ENCODE assay signal across 25 mouse cellular contexts in genomic region chr7:126435801-126436200, GRCm38 (mm10). TPM values are rescaled to one million over a fixed set of nuclear protein-coding genes. Genes with fewer than 3 reads are reported as not detected.
DNase-seq lines count a peak whose midpoint lies in the region; ATAC-seq and TF ChIP-seq lines count a peak whose summit lies in the region.
"Had no signal": no experiment of that assay in that cellular context is flagged by ENCODE, and none has a peak within 500 bp of the region (broad histone marks: within the 10 kb centered on the region; RNA-seq: fewer than 3 reads in every experiment).

No protein-coding gene starts in this region.

- no peak for ATAC-seq in hindbrain, embryonic 13.5 days (ENCODE audit: low FRiP score)
- ATAC-seq in hindbrain, embryonic 11.5 days (ENCODE audit: low FRiP score): no peak
- ATAC-seq in forebrain, postnatal 0 days: no peak
- ATAC-seq: forebrain, embryonic 14.5 days; forebrain, embryonic 16.5 days had no signal

- H3K4me2 ChIP-seq in hindbrain, embryonic 13.5 days: no peak overlapping the region
- no peak overlapping the region for H3K4me2 ChIP-seq in hindbrain, embryonic 11.5 days (replicated peaks; ENCODE audit: low read depth, low read length)
- no peak overlapping the region for H3K4me2 ChIP-seq in forebrain, postnatal 0 days (ENCODE audit: low read depth)
- H3K4me2 ChIP-seq: embryonic facial prominence, embryonic 12.5 days; embryonic facial prominence, embryonic 15.5 days; forebrain, embryonic 12.5 days had no signal

- intact Hi-C loops in left cerebral cortex, postnatal 14 days (cut with DNase I): no loop called here

- H3K36me3 ChIP-seq in hindbrain, embryonic 13.5 days: peaks cover 39% of the 10 kb centered on the region
- H3K36me3 ChIP-seq in hindbrain, embryonic 11.5 days (ENCODE audit: control insufficient read depth, insufficient read depth, low read length): no peaks in the 10 kb centered on the region
- peaks cover 13% of the 10 kb centered on the region for H3K36me3 ChIP-seq in forebrain, postnatal 0 days (ENCODE audit: insufficient read depth)

- H3K27ac ChIP-seq in hindbrain, embryonic 13.5 days: no peak overlapping the region
- H3K27ac ChIP-seq in hindbrain, embryonic 11.5 days (ENCODE audit: low read depth, low read length): no peak overlapping the region
- no peak overlapping the region for H3K27ac ChIP-seq in forebrain, postnatal 0 days (ENCODE audit: low read depth, low read length)
- H3K27ac ChIP-seq: embryonic facial prominence, embryonic 12.5 days; embryonic facial prominence, embryonic 15.5 days; forebrain, embryonic 10.5 days; forebrain, embryonic 12.5 days had no signal

- no peak for TF ChIP-seq CTCF in forebrain, postnatal 0 days (IDR thresholded peaks at IDR 0.05; ENCODE audit: low read depth)

- no peaks in the 10 kb centered on the region for H3K27me3 ChIP-seq in hindbrain, embryonic 13.5 days
- H3K27me3 ChIP-seq in hindbrain, embryonic 11.5 days (ENCODE audit: control insufficient read depth, insufficient read depth, low read length): no peaks in the 10 kb centered on the region
- no peaks in the 10 kb centered on the region for H3K27me3 ChIP-seq in forebrain, postnatal 0 days (ENCODE audit: insufficient read depth, low read length)
- H3K27me3 ChIP-seq: embryonic facial prominence, embryonic 12.5 days; embryonic facial prominence, embryonic 15.5 days; forebrain, embryonic 12.5 days had no signal

- no peaks in the 10 kb centered on the region for H3K9me3 ChIP-seq in hindbrain, embryonic 13.5 days
- H3K9me3 ChIP-seq in hindbrain, embryonic 11.5 days (ENCODE audit: control insufficient read depth, low read length): no peaks in the 10 kb centered on the region
- no peaks in the 10 kb centered on the region for H3K9me3 ChIP-seq in forebrain, postnatal 0 days (ENCODE audit: low read length)
- H3K9me3 ChIP-seq: embryonic facial prominence, embryonic 12.5 days; embryonic facial prominence, embryonic 15.5 days; forebrain, embryonic 10.5 days; forebrain, embryonic 12.5 days had no signal

- no peak for DNase-seq in hindbrain, embryonic 11.5 days (ENCODE audit: low spot score)
- DNase-seq in ES-CJ7 (ENCODE audit: low read depth, low spot score) (peak; percentile 51), ZHBTc4 (ENCODE audit: low read depth, low spot score) (peak; percentile 46)
- no peak for DNase-seq in forebrain, postnatal 0 days
- no peak for DNase-seq in left cerebral cortex, postnatal 14 days (ENCODE audit: low spot score in 2 of 2)
- DNase-seq: adrenal gland, postnatal 10 days; adrenal gland, postnatal 25 days; cerebellum, adult 11 months; cerebellum, adult 18-20 months; cerebellum, adult 8-10 months; cerebellum, adult 9-11 months; cerebellum, postnatal 14 days; cerebellum, postnatal 36 days; embryo, embryonic 11 days had no signal

- no peak overlapping the region for H3K4me3 ChIP-seq in hindbrain, embryonic 13.5 days
- no peak overlapping the region for H3K4me3 ChIP-seq in hindbrain, embryonic 11.5 days (ENCODE audit: low read depth, low read length)
- H3K4me3 ChIP-seq in forebrain, postnatal 0 days (ENCODE audit: low read depth, low read length): no peak overlapping the region
- H3K4me3 ChIP-seq: embryonic facial prominence, embryonic 12.5 days; embryonic facial prominence, embryonic 15.5 days; erythroblast, embryonic 14.5 days; forebrain, embryonic 10.5 days; forebrain, embryonic 12.5 days had no signal

- H3K9ac ChIP-seq in hindbrain, embryonic 13.5 days: 0 out of 2 replicates have a peak overlapping the region, but pooled peaks have one; percentile 5
- H3K9ac ChIP-seq in hindbrain, embryonic 11.5 days (ENCODE audit: low read depth, low read length): no peak overlapping the region
- H3K9ac ChIP-seq in forebrain, postnatal 0 days: no peak overlapping the region
- H3K9ac ChIP-seq: embryonic facial prominence, embryonic 12.5 days; embryonic facial prominence, embryonic 15.5 days; forebrain, embryonic 12.5 days had no signal

- H3K4me1 ChIP-seq in hindbrain, embryonic 13.5 days (replicated peaks): no peaks in the 10 kb centered on the region
- no peaks in the 10 kb centered on the region for H3K4me1 ChIP-seq in hindbrain, embryonic 11.5 days (replicated peaks; ENCODE audit: control insufficient read depth, insufficient read depth, low read length)
- no peaks in the 10 kb centered on the region for H3K4me1 ChIP-seq in forebrain, postnatal 0 days (ENCODE audit: insufficient read depth)
- H3K4me1 ChIP-seq: embryonic facial prominence, embryonic 12.5 days; embryonic facial prominence, embryonic 15.5 days; forebrain, embryonic 12.5 days had no signal

- WGBS in hindbrain, embryonic 13.5 days: 87% methylated on average over 3 of the region's 3 CpGs
- WGBS in hindbrain, embryonic 11.5 days: 93% methylated on average over 3 of the region's 3 CpGs
- WGBS in forebrain, postnatal 0 days: 81% methylated on average over 3 of the region's 3 CpGs

RNA-seq across cellular contexts. Expression of gene Rabep2, which starts 7.2 kb away (rescaled TPM):
- polyA plus RNA-seq in hindbrain, embryonic 13.5 days (2015; fragmentation: Nextera tagmentation; extraction: Ambion mirVana): 24.3 and 26.8 TPM in 2 replicates
- polyA plus RNA-seq in hindbrain, embryonic 11.5 days (2014; fragmentation: Nextera tagmentation; extraction: Ambion mirVana): 19.5 and 20.2 TPM in 2 replicates
- total RNA-seq in forebrain, postnatal 0 days (2014; rRNA removed): 26.1 and 26.4 TPM in 2 replicates
- 17.3 and 19.3 TPM in 2 replicates for polyA plus RNA-seq in forebrain, postnatal 0 days (2015; fragmentation: Nextera tagmentation; extraction: Ambion mirVana)
- total RNA-seq in left cerebral cortex, postnatal 14 days (2021): 10 to 100 TPM; 11.4 to 12.6 TPM

RNA-seq across cellular contexts. Expression of gene Cd19, which starts 21.1 kb away (rescaled TPM):
- polyA plus RNA-seq in hindbrain, embryonic 13.5 days (2015; fragmentation: Nextera tagmentation; extraction: Ambion mirVana): 0.06 TPM in 1 of 2 replicates, not detected in the other
- polyA plus RNA-seq in hindbrain, embryonic 11.5 days (2014; fragmentation: Nextera tagmentation; extraction: Ambion mirVana): not detected in 2 replicates
- total RNA-seq in forebrain, postnatal 0 days (2014; rRNA removed): 0.67 TPM in 1 of 2 replicates, not detected in the other
- polyA plus RNA-seq in forebrain, postnatal 0 days (2015; fragmentation: Nextera tagmentation; extraction: Ambion mirVana): not detected in 2 replicates
- total RNA-seq in left cerebral cortex, postnatal 14 days (2021): not detected
- total RNA-seq: MEL had no signal
- polyA plus RNA-seq: C2C12; embryonic facial prominence, embryonic 12.5 days; erythroblast, embryonic 14.5 days; forebrain, embryonic 12.5 days; forebrain, embryonic 14.5 days; forebrain, embryonic 16.5 days had no signal

RNA-seq across cellular contexts. Expression of gene Atp2a1, which starts 27.1 kb away (rescaled TPM):
- polyA plus RNA-seq in hindbrain, embryonic 13.5 days (2015; fragmentation: Nextera tagmentation; extraction: Ambion mirVana): 1.5 and 4.1 TPM in 2 replicates
- polyA plus RNA-seq in hindbrain, embryonic 11.5 days (2014; fragmentation: Nextera tagmentation; extraction: Ambion mirVana): 2.7 and 3.0 TPM in 2 replicates
- total RNA-seq in forebrain, postnatal 0 days (2014; rRNA removed): 0.24 and 0.54 TPM in 2 replicates
- polyA plus RNA-seq in forebrain, postnatal 0 days (2015; fragmentation: Nextera tagmentation; extraction: Ambion mirVana): 0.10 and 0.45 TPM in 2 replicates
- total RNA-seq in left cerebral cortex, postnatal 14 days (2021): under 1 TPM in 1 of 2 experiments, not detected in 1; 0.21 TPM
- total RNA-seq: adrenal gland, adult 2 months; adrenal gland, postnatal 25 days had no signal
- polyA plus RNA-seq: adrenal gland, adult 2 months; erythroblast, embryonic 14.5 days had no signal

RNA-seq across cellular contexts. Expression of gene Nfatc2ip, which starts 39.3 kb away (rescaled TPM):
- polyA plus RNA-seq in hindbrain, embryonic 13.5 days (2015; fragmentation: Nextera tagmentation; extraction: Ambion mirVana): 3.1 and 3.2 TPM in 2 replicates
- 4.8 and 5.2 TPM in 2 replicates for polyA plus RNA-seq in hindbrain, embryonic 11.5 days (2014; fragmentation: Nextera tagmentation; extraction: Ambion mirVana)
- 5.2 and 6.3 TPM in 2 replicates for total RNA-seq in forebrain, postnatal 0 days (2014; rRNA removed)
- 2.2 and 2.4 TPM in 2 replicates for polyA plus RNA-seq in forebrain, postnatal 0 days (2015; fragmentation: Nextera tagmentation; extraction: Ambion mirVana)
- 1 to 10 TPM; 5.1 to 7.4 TPM for total RNA-seq in left cerebral cortex, postnatal 14 days (2021)

RNA-seq across cellular contexts. Expression of gene Sh2b1, which starts 39.4 kb away (rescaled TPM):
- 63.7 and 64.5 TPM in 2 replicates for polyA plus RNA-seq in hindbrain, embryonic 13.5 days (2015; fragmentation: Nextera tagmentation; extraction: Ambion mirVana)
- polyA plus RNA-seq in hindbrain, embryonic 11.5 days (2014; fragmentation: Nextera tagmentation; extraction: Ambion mirVana): 38.0 and 41.0 TPM in 2 replicates
- 31.0 and 35.4 TPM in 2 replicates for total RNA-seq in forebrain, postnatal 0 days (2014; rRNA removed)
- polyA plus RNA-seq in forebrain, postnatal 0 days (2015; fragmentation: Nextera tagmentation; extraction: Ambion mirVana): 66.0 and 70.4 TPM in 2 replicates
- total RNA-seq in left cerebral cortex, postnatal 14 days (2021): 10 to 100 TPM; 68.4 to 75.0 TPM

Comparison
In these comparisons a context has a peak if more than half of its experiments do, and no peak if none do; other contexts are left out.
1. DNase-seq: peak in ES-CJ7 (single experiment) and ZHBTc4 (single experiment); none in hindbrain, embryonic 11.5 days (single experiment), forebrain, postnatal 0 days (single experiment) and left cerebral cortex, postnatal 14 days (0 of 2).